13 mouse cellular contexts compared by ENCODE assay signal in genomic region chr2:26515335-26515734, GRCm38 (mm10). TPM values are rescaled to one million over a fixed set of nuclear protein-coding genes. Genes with fewer than 3 reads are reported as not detected.
DNase-seq lines count a peak whose midpoint lies in the region; ATAC-seq lines count a peak whose summit lies in the region.
"Had no signal": no experiment of that assay in that cellular context is flagged by ENCODE, and none has a peak within 500 bp of the region (broad histone marks: within the 10 kb centered on the region; RNA-seq: fewer than 3 reads in every experiment).

No protein-coding gene starts in this region.

- H3K9ac ChIP-seq in midbrain, embryonic 16.5 days (ENCODE audit: low read depth, low read length), result no peak overlapping the region
- H3K9ac ChIP-seq in intestine, embryonic 16.5 days (ENCODE audit: low read depth, low read length), result no peak overlapping the region
- H3K9ac ChIP-seq in stomach, embryonic 15.5 days, result no peak overlapping the region
- H3K9ac ChIP-seq: forebrain, embryonic 15.5 days; limb, embryonic 13.5 days had no signal

- peak overlapping the region; percentile 63 for H3K27ac ChIP-seq in midbrain, embryonic 10.5 days (replicated peaks)
- H3K27ac ChIP-seq in midbrain, embryonic 16.5 days (ENCODE audit: low read length), result no peak overlapping the region
- H3K27ac ChIP-seq in intestine, embryonic 16.5 days (ENCODE audit: low read length), result peak overlapping the region; percentile 23; the same call in 1 of the 2 replicates
- peak overlapping the region; percentile 69 for H3K27ac ChIP-seq in stomach, embryonic 15.5 days
- H3K27ac ChIP-seq: forebrain, embryonic 15.5 days had no signal

- no peak overlapping the region for H3K4me2 ChIP-seq in midbrain, embryonic 16.5 days (ENCODE audit: low read length)
- no peak overlapping the region for H3K4me2 ChIP-seq in intestine, embryonic 16.5 days (ENCODE audit: low read depth, low read length)
- no peak overlapping the region for H3K4me2 ChIP-seq in stomach, embryonic 15.5 days
- H3K4me2 ChIP-seq: forebrain, embryonic 15.5 days had no signal

- no peak overlapping the region for H3K4me3 ChIP-seq in midbrain, embryonic 10.5 days
- no peak overlapping the region for H3K4me3 ChIP-seq in midbrain, embryonic 16.5 days (ENCODE audit: low read depth, low read length)
- no peak overlapping the region for H3K4me3 ChIP-seq in intestine, embryonic 16.5 days (ENCODE audit: low read length)
- no peak overlapping the region for H3K4me3 ChIP-seq in stomach, embryonic 15.5 days (replicated peaks)
- H3K4me3 ChIP-seq: forebrain, embryonic 15.5 days; limb, embryonic 13.5 days; megakaryocyte, embryonic 14.5 days had no signal

- peaks cover 35% of the 10 kb centered on the region for H3K4me1 ChIP-seq in midbrain, embryonic 10.5 days
- no peaks in the 10 kb centered on the region for H3K4me1 ChIP-seq in midbrain, embryonic 16.5 days (ENCODE audit: control insufficient read depth, insufficient read depth, low read length)
- H3K4me1 ChIP-seq in intestine, embryonic 16.5 days (ENCODE audit: control insufficient read depth, insufficient read depth, low read length), result peaks cover 29% of the 10 kb centered on the region
- H3K4me1 ChIP-seq in stomach, embryonic 15.5 days, result peaks cover 46% of the 10 kb centered on the region

- H3K9me3 ChIP-seq in midbrain, embryonic 10.5 days (replicated peaks), result no peaks in the 10 kb centered on the region
- H3K9me3 ChIP-seq in midbrain, embryonic 16.5 days (replicated peaks; ENCODE audit: control insufficient read depth, low read length, poor library complexity, severe bottlenecking), result no peaks in the 10 kb centered on the region
- H3K9me3 ChIP-seq in intestine, embryonic 16.5 days (ENCODE audit: control insufficient read depth, low read length), result no peaks in the 10 kb centered on the region
- no peaks in the 10 kb centered on the region for H3K9me3 ChIP-seq in stomach, embryonic 15.5 days
- H3K9me3 ChIP-seq: forebrain, embryonic 15.5 days; limb, embryonic 13.5 days had no signal

- ATAC-seq in midbrain, embryonic 16.5 days, result no peak
- no peak; the same call in 1 of the 2 replicates for ATAC-seq in intestine, embryonic 16.5 days
- no peak for ATAC-seq in stomach, embryonic 15.5 days (ENCODE audit: insufficient read depth, low FRiP score, low read depth)
- ATAC-seq in granulocyte monocyte progenitor cell, adult 5-6 weeks (replicated peaks; ENCODE audit: poor library complexity, severe bottlenecking), result no peak
- ATAC-seq: forebrain, embryonic 15.5 days had no signal

- WGBS in midbrain, embryonic 10.5 days, result 82% methylated on average over 2 of the region's 2 CpGs
- WGBS in midbrain, embryonic 16.5 days, result 94% methylated on average over 2 of the region's 2 CpGs
- 83% methylated on average over 2 of the region's 2 CpGs for WGBS in intestine, embryonic 16.5 days
- WGBS in stomach, embryonic 15.5 days, result 86% methylated on average over 2 of the region's 2 CpGs

- peak; percentile 72 to 77 for DNase-seq in heart, adult 18-20 months
- no peak for DNase-seq in heart, adult 8-10 months (ENCODE audit: low spot score)
- DNase-seq in midbrain, embryonic 10.5 days (ENCODE audit: low spot score), result no peak
- DNase-seq in right cerebral cortex, postnatal 36 days (ENCODE audit: low spot score in 2 of 2), result no peak
- DNase-seq: embryo, embryonic 11 days had no signal

- no peaks in the 10 kb centered on the region for H3K27me3 ChIP-seq in midbrain, embryonic 10.5 days (ENCODE audit: low read depth, poor library complexity, severe bottlenecking)
- no peaks in the 10 kb centered on the region for H3K27me3 ChIP-seq in midbrain, embryonic 16.5 days (ENCODE audit: control insufficient read depth, insufficient read depth, low read depth, low read length)
- 0 out of 2 replicates have a peak, but pooled peaks cover 2% of the 10 kb centered on the region for H3K27me3 ChIP-seq in intestine, embryonic 16.5 days (replicated peaks; ENCODE audit: control insufficient read depth, insufficient read depth, low read length)
- no peaks in the 10 kb centered on the region for H3K27me3 ChIP-seq in stomach, embryonic 15.5 days (replicated peaks)
- H3K27me3 ChIP-seq: forebrain, embryonic 15.5 days; limb, embryonic 13.5 days had no signal

- H3K36me3 ChIP-seq in midbrain, embryonic 10.5 days, result no peaks in the 10 kb centered on the region
- no peaks in the 10 kb centered on the region for H3K36me3 ChIP-seq in midbrain, embryonic 16.5 days (ENCODE audit: control insufficient read depth, insufficient read depth, low read length)
- H3K36me3 ChIP-seq in intestine, embryonic 16.5 days (ENCODE audit: control insufficient read depth, insufficient read depth, low read length), result no peaks in the 10 kb centered on the region
- H3K36me3 ChIP-seq in stomach, embryonic 15.5 days, result no peaks in the 10 kb centered on the region
- H3K36me3 ChIP-seq: forebrain, embryonic 15.5 days; limb, embryonic 13.5 days had no signal

RNA-seq across cellular contexts. Expression of gene Notch1, which starts 1.1 kb away (rescaled TPM):
- total RNA-seq in heart, adult 18-20 months (2021), result 10 to 100 TPM; 29.8 to 30.5 TPM
- 10 to 100 TPM; 22.2 to 36.5 (median 29.1) TPM for total RNA-seq in heart, adult 8-10 months (2022)
- polyA plus RNA-seq in midbrain, embryonic 10.5 days (2016; fragmentation: Nextera tagmentation; extraction: Ambion mirVana), result 30.1 and 38.3 TPM in 2 replicates
- 10.7 and 11.4 TPM in 2 replicates for polyA plus RNA-seq in midbrain, embryonic 16.5 days (2015; fragmentation: Nextera tagmentation; extraction: Ambion mirVana)
- 7.4 and 8.4 TPM in 2 replicates for polyA plus RNA-seq in intestine, embryonic 16.5 days (2015; fragmentation: Nextera tagmentation; extraction: Ambion mirVana)
- 16.1 and 17.9 TPM in 2 replicates for polyA plus RNA-seq in stomach, embryonic 15.5 days (2015; fragmentation: Nextera tagmentation; extraction: Ambion mirVana)
- 19.2 and 22.6 TPM in 2 replicates for total RNA-seq in granulocyte monocyte progenitor cell, adult 5-6 weeks (2014; fragmentation: Nextera tagmentation)
- total RNA-seq in granulocyte monocyte progenitor cell, adult 5-6 weeks (2017), result 8.1 and 8.5 TPM in 2 replicates
- total RNA-seq: MEL had no signal

Comparison
In these comparisons a context has a peak if more than half of its experiments do, and no peak if none do; other contexts are left out.
1. DNase-seq: peak in heart, adult 18-20 months (2 of 2); none in heart, adult 8-10 months (single experiment), midbrain, embryonic 10.5 days (single experiment) and right cerebral cortex, postnatal 36 days (0 of 2).